Mouse (Mus musculus) c-Kit-negative CD71-positive TER-119-positive erythroid progenitor cells, embryonic 14.5 days (primary cell): ENCODE measurements around the gene Gtpbp1.
A peak's percentile ranks its signal among the peaks of the same experiment; 100 is the strongest.
"Not testable (repeated sequence)": the region's sequence is repeated elsewhere in the genome, so short reads cannot be mapped to it uniquely, and the experiment has no call there.

ENCODE experiments used
- DNase-seq: peaks from one replicate; pipeline ENCODE4 v3.0.0-alpha.2; 2013; ENCODE audit warnings: low read depth, low spot score

The Gtpbp1 gene

DNA sequence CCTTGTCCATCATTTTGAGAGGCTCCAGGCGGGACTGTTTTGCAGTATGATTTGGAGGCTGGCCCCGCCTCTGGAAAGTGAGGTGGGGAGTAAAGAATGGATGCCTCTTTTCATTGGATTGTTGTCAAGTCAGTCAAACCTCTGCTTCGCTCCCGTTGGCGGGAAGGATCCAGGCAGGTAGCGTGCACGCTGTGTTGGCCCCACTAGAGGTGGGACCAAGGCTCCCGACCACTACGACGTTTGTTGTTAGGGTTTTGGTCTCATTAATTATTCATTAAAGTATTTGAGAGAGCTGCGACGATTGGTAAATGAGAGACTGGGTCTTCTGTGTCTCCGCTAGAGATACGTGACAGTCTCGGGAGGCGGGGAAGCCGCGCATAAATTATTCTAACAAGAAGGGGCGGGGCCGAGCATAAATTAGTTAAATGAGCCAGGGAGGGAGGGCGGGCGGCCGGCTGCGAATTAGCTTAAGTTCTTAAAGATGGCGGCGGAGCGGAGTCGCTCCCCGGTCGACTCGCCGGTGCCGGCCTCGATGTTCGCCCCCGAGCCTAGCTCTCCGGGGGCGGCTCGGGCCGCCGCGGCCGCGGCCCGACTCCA is at the start of gene Gtpbp1:
Gtpbp1 (plus strand) TSS at position 420 of the 597 bp plus-strand sequence.
- peak; percentile 99 for DNase-seq

- DNase-seq, result no peak
Observed at GRCm38 (mm10) chr15:79641135-79641817, 49.4 kb upstream of the Gtpbp1 start.

- no peak for DNase-seq
Observed at GRCm38 (mm10) chr15:79645483-79645882, 45.2 kb upstream of the Gtpbp1 start.

- DNase-seq, result no peak
Observed at GRCm38 (mm10) chr15:79648130-79648529, 42.5 kb upstream of the Gtpbp1 start.

GRCm38 (mm10) chr15:79650569-79650968 is 40.1 kb upstream of the Gtpbp1 start:
- DNase-seq, result peak; percentile 37

- DNase-seq, result peak; percentile 43
Observed at GRCm38 (mm10) chr15:79651481-79651880, 39.2 kb upstream of the Gtpbp1 start.

DNA sequence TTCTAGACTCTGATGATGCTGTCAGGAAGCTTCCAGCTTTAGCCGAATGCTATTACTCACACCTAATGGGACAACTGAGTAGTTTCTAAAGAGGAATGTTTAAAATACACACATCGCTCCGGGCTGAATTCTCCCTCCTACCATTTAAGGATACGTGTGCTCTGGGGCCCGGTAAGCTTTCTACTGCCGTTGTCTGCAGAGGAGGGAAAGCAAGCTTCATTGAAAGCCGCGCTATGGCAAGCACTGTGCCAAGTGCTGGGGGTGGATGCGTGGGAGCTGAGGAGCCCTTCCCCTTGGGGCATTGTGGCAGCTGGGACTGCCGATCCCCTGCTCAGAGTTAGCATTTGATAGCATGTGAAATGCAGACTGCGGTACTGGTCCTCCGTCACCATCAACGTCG is 34.2 kb upstream of the Gtpbp1 start:
- no peak for DNase-seq

DNA sequence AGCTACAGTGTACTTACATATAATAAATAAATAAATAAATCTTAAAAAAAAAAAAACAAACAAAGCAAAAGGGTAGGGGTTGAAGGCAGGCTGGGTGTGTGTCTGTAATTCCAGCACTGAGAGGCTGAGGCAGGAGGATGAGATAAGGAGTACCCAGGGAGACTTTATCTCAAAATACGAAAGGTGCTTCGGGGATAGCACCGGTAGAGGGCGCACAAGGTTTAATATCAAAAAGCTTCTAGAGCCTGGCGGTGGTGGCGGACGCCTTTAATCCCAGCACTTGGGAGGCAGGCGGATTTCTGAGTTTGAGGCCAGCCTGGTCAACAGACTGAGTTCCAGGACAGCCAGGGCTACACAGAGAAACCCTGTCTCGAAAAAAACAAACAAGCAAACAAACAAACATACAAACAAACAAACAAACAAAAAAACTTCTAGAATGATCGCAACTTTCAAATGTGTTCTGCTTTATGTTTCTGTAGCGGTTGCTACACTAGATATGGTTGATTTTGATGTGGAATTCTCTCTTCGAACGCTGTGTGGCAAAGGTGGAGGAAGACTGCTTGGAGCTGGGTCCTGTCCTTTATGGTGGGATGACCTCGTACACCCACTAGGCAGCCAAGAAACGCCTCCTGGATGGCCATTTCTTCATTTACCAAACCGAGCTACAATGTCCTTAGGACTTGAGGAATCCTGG is 32.7 kb upstream of the Gtpbp1 start:
- DNase-seq, result peak; percentile 93

GRCm38 (mm10) chr15:79658531-79659375 is 31.9 kb upstream of the Gtpbp1 start, which contains the start of the genes Fam227a and Cby1:
Gene Fam227a, minus strand, starts transcription at chr15:79658956.
Gene Cby1, plus strand, starts transcription at chr15:79659199.
- peak; percentile 92 for DNase-seq

DNA sequence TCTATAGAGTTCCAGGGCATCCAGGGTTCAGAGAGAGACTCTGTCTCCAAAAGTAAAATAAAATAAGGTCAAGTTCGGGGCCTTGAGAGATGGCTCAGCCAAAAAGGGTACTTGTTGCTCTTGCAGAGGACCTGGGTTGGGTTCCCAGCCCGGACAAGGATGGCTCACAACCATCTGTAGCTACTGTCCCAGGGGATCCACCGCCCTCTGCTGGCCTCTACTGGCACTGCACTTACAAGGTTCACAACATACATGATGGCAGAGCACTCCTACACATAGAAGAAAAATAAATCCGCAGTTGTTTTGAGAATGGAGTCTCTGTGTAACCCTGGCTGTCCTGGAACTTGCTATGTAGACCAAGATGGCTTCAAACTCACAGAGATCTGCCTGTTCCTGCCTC is 28.8 kb upstream of the Gtpbp1 start:
- DNase-seq, result no peak

- no peak for DNase-seq
Observed at GRCm38 (mm10) chr15:79664666-79665065, 26.0 kb upstream of the Gtpbp1 start.

DNA sequence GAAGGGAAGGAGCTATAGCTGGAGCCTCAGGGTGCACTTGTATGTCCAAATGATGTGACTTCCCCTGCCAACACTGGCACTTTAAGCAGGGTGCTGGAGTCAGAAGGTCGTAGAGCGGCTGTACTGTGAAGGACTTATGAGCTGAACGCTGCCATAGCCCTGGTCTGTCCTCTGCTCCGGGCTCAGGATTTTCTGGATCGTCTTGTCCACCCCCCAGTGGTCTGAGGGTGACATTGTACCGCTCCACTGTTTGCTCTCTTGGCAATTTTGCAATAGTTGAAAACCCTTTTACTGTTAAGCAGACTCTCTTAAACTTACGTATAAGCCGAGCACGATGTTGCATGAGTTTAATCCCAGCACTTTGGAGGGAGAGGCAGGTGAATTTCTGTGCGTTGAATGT is 21.4 kb upstream of the Gtpbp1 start:
- no peak for DNase-seq

DNA sequence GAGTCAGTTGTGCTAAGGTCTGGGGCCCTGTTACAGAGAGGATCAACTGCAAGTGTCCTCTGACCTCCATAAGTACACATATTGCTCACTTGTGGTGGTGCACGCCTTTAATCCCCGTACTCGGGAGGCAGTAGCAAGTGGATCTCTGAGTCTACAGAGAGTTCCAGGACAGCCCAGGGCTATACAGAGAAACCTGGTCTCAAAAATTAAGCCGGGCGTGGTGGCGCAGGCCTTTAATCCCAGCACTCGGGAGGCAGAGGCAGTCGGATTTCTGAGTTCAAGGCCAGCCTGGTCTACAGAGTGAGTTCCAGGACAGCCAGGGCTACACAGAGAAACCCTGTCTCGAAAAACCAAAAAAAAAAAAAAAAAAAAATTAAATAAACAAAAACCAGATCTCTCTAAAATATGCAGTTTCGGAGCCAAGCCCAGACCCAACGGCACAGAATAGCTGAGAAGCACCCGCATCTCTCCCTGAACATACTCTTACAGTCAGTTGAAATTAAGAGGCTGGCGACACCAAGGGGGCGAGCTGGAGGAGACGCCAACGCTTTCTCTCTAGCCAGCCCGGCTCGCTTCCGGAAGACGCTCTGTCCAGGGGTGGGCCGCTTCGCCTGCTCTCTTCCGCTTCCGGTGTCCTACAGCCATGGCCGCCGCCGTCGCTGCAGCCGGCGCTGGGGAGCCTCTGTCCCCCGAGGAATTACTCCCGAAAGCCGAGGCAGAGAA is 20.2 kb upstream of the Gtpbp1 start, which contains the start of gene Tomm22:
Tomm22 (plus strand) TSS at position 613 of the 723 bp plus-strand sequence.
- peak; percentile 76 for DNase-seq

DNA sequence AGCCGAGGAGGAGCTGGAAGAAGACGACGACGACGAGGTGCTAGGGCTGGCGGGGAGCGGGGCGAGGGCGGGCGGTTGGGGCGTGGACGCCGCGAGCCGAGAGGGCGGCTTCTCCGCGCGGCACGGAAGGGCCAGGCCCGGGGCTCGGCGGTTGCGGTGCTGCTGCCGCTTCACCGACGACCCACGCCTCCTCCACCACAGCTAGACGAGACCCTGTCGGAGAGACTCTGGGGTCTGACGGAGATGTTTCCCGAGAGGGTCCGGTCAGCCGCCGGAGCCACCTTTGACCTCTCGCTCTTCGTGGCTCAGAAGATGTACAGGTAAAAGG is 19.7 kb upstream of the Gtpbp1 start:
- DNase-seq, result no peak

- DNase-seq, result not testable (repeated sequence)
Observed at GRCm38 (mm10) chr15:79671828-79672348, 18.8 kb upstream of the Gtpbp1 start.

GRCm38 (mm10) chr15:79677936-79678335 is 12.7 kb upstream of the Gtpbp1 start:
- DNase-seq, result no peak

DNA sequence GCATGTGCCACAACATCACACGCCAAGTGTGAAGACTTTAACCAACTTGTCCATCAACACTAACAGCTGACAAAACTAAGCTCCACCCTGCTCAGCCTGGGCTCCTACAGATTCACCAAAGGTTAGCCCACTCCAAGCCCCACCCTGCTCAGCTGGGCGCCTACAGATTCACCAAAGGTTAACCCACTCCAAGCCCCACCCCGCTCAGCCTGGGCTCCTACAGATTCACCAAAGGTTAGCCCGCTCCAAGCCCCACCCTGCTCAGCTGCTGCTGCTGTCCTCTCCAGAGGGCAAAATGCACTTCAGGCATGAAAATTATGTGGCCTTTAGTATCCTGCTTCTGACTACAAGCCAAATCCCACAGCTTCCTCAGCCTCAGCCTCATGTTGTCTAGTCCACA is 8.7 kb upstream of the Gtpbp1 start:
- no peak for DNase-seq

GRCm38 (mm10) chr15:79683146-79683545 is 7.5 kb upstream of the Gtpbp1 start:
- no peak for DNase-seq

- no peak for DNase-seq
Observed at GRCm38 (mm10) chr15:79683707-79684465, 6.8 kb upstream of the Gtpbp1 start.

- no peak for DNase-seq
Observed at GRCm38 (mm10) chr15:79684616-79685015, 6.0 kb upstream of the Gtpbp1 start.
